Mouse (Mus musculus) cerebellum, adult 18-20 months (tissue): ENCODE measurements around the gene Rpl26.
"Not testable (repeated sequence)": the region's sequence is repeated elsewhere in the genome, so short reads cannot be mapped to it uniquely, and the experiment has no call there.

Experiments used
- DNase-seq, 2 experiments: peaks; one replicate each; pipeline ENCODE4 v3.0.0; 2021

The Rpl26 gene

DNA sequence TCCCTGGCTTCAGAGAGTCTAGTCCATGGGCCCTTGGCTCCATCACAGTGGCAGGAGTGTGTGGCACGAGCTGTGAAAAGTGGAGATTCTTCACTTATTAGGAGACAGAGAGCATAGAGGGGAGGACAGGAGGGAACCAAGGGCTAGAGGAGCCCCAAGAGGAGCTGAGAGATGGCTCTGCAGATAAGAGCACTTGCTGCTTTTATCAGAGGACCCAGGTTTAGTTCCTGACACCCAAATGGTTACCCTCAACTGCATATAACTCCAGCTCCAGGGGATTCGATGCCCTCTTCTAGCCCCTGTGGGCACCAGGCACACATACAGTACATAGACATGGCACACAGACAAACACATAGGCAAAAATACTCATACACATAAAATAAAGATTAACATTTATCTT, 23.4 kb downstream of the Rpl26 start:
- DNase-seq: no peak

- DNase-seq: no peak
Observed at GRCm38 (mm10) chr11:68926981-68927380, 25.6 kb downstream of the Rpl26 start, which contains the start of gene Odf4. TSS of gene Odf4 (minus strand) at chr11:68927081.

- DNase-seq: no peak
Observed at GRCm38 (mm10) chr11:68929947-68930346, 28.6 kb downstream of the Rpl26 start.

DNA sequence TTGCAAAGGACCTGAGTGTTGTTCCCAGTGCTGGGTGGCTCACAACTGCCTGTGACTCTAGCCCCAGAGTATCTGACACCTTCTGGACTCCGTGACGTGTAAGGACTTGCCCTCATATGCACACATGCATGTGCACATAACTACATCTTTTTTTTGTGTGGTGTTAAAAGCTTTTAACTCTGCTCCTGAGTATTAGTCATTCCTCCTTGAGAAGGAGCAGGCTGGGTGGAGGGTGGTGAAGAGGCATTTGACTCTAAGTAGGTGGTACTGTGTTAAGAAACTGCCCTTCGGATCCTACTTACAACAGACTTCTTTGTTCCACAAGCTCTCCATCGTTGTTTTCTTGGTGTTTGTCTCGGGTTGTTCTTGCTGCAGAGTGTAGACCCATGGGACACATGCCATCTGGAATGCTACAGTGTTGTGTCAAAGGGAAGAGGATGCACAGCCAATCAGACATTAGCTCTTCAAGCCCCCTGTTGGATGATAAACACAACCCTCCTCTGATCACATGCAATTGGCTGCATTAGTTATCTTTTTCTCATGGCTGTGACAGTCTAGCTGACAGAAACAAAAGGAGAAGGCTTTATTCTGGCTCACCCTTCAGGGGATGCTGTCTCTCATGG, 32.6 kb downstream of the Rpl26 start:
- DNase-seq: no peak

GRCm38 (mm10) chr11:68936951-68937350, 35.6 kb downstream of the Rpl26 start:
- not testable (repeated sequence) for DNase-seq

- peak; percentile 84 to 95 for DNase-seq
Observed at GRCm38 (mm10) chr11:68939451-68940304, 38.3 kb downstream of the Rpl26 start.

DNA sequence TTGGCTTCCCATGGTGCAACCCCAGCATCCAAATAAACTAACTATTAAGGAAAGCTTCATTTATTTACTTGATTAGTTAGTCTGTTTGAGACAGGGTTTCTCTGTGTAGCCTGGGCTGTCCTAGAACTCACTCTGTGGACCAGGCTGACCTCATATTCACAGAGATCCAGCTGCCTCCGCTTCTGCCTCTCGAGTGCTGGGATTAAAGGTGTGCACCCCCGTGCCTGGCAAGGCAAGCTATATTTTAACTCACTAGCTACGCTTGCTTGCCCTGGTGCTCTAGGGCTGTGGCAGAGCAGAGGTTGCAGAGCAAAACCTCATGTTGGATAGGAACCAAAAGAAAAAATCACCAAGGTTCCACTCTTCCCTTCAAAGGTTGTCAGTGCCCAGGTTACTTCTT, 39.1 kb downstream of the Rpl26 start:
- DNase-seq: no peak

DNA sequence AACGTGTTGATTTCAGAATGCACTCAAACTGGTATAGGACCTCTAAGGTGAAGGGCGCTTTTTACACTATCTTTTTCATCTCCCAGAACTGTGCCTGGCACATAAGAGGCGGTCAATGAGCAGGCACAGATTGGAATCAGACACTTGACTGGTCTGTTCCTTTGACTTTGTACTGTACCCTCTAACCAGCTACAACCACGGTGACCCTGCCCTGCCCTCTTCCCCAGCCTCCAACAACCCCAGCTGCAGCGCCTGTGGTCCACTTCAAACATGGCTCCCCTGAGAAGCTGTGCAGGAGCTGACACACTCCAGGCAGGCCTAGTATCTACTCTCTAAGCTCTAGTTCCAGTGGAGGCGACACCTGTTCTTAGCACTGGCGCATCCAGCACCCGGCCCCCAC, 41.3 kb downstream of the Rpl26 start:
- DNase-seq: no peak

- no peak for DNase-seq
Observed at GRCm38 (mm10) chr11:68945245-68945644, 43.9 kb downstream of the Rpl26 start.

DNA sequence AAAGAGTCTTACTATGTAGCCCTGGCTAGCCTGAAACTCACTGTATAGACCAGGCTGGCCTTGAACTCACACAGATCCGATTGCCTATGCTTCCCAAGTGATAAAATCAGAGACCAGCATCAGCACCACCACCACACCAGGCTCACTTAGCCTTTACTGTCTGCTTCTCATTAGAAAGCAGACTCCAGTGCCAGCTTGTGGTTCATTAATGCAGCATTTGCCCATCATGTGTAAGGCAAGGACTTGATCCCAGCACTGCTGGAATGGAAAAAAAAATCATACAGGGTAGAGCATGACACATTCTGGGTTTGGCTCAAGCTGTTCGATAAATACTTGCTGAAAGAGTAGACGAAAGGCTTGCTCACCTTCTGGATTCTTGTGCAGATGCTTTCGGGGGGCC, 44.6 kb downstream of the Rpl26 start:
- DNase-seq: no peak

GRCm38 (mm10) chr11:68946806-68947440, 45.5 kb downstream of the Rpl26 start:
- DNase-seq: peak in 1 of 2 experiments; percentile 43

GRCm38 (mm10) chr11:68947542-68947993, 46.2 kb downstream of the Rpl26 start:
- peak; percentile 54 to 67 for DNase-seq

DNA sequence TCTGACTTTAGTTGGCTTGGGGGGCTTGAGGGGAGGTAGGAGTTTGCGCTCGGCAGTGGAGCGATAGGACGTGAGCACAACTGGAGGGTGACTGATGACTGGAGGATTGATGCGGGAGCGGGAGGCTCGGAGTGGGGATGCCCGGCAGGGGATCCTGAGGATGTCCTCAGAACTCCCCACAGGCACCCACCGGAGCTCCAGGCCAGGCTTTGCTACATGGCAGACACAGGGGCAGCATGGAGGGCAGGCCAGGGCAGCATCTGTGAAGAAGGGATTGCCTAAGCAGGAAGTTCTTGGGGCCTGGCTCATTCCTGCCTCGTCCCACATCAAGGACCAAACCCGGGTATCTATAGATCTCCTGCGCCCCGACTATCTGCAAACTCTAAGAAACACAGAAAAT, 52.5 kb downstream of the Rpl26 start:
- DNase-seq: no peak

- DNase-seq: no peak
Observed at GRCm38 (mm10) chr11:68954408-68954807, 53.0 kb downstream of the Rpl26 start.

- DNase-seq: no peak
Observed at GRCm38 (mm10) chr11:68955473-68955872, 54.1 kb downstream of the Rpl26 start.

- DNase-seq: no peak
Observed at GRCm38 (mm10) chr11:68956107-68956506, 54.7 kb downstream of the Rpl26 start.
